Mouse (Mus musculus) adrenal gland, postnatal 0 days (tissue): Measurements from ENCODE around the gene Proser2. TPM values are rescaled to one million over a fixed set of nuclear protein-coding genes. Genes with fewer than 3 reads are reported as not detected.

Experiments used
- polyA plus RNA-seq: library from polyadenylated mRNA; unstranded; fragments of >200 nt; fragmentation: Nextera tagmentation; extraction: Ambion mirVana; gene quantifications from 2 replicates; pipeline ENCODE4 v1.2.1, GENCODE M21; 2015

Gene Proser2
- polyA plus RNA-seq: 10.3 and 18.9 TPM in 2 replicates

GRCm38 (mm10) chr2:6129555-6130355, at the start of gene Proser2:
Proser2 (minus strand) TSS chr2:6130211.

Other genes with a start within 250 kb of the Proser2 start
- 35.4 and 50.6 TPM in 2 replicates for gene Sec61a2, start 234.8 kb downstream of the Proser2 start, polyA plus RNA-seq
- gene Dhtkd1, start 187.4 kb downstream of the Proser2 start, polyA plus RNA-seq: 1.1 and 3.5 TPM in 2 replicates
- 6.1 and 7.0 TPM in 2 replicates for gene Upf2, start 178.7 kb downstream of the Proser2 start, polyA plus RNA-seq
- gene Echdc3, start 82.8 kb upstream of the Proser2 start, polyA plus RNA-seq: 24.0 and 57.9 TPM in 2 replicates
- gene Usp6nl, start 192.5 kb upstream of the Proser2 start, polyA plus RNA-seq: 5.5 and 6.9 TPM in 2 replicates